In the genomic region with DNA sequence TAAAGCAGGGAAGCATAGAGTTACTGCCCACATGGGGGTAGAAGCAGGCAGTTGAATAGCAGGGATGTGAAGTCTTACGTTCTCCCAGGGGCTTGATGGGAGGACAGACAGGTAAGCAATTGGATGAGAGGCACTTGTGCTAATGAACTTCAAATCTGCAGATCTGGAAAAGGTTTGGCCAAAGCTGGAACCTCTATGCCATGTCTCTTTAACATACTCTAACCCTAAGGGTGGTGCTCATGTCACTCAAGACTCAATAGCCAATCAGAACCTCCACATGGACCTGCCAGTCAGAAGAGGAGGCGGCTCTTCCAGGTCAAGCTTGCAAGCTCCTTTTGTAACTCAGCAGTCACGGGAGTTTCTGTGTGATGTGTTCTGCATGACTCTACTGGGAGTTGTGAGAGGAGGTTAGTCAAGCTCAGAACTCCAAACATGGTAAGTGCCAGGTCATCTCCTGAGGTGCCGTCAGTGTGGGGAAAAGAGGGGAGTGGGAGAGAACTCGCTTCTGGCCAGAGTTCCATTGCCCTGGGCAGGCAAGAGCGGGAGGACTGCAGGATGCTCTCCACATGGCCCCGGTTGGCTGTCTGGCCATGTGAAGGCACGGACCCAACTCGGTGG, we compare ENCODE assay signal across 8 mouse cellular contexts. TPM values are rescaled to one million over a fixed set of nuclear protein-coding genes. Genes with fewer than 3 reads are reported as not detected.
DNase-seq lines count a peak whose midpoint lies in the region; ATAC-seq lines count a peak whose summit lies in the region.
"Not testable (repeated sequence)": the region's sequence is repeated elsewhere in the genome, so short reads cannot be mapped to it uniquely, and the experiment has no call there.

A gene (plus strand): TSS at position 348 of the 618 bp plus-strand sequence.

- not testable (repeated sequence) for ATAC-seq in forebrain, embryonic 14.5 days; heart, embryonic 14.5 days (ENCODE audit: insufficient number of reproducible peaks, insufficient read depth, low FRiP score, low read depth); kidney, embryonic 15.5 days (replicated peaks; ENCODE audit: low FRiP score)
- peak; percentile 46; the same call in 1 of the 2 replicates for ATAC-seq in megakaryocyte progenitor cell, adult 5-6 weeks (replicated peaks; ENCODE audit: poor library complexity)

- intact Hi-C loops in left cerebral cortex, postnatal 4 days (cut with DNase I) = not testable (repeated sequence)

- H3K9ac ChIP-seq in forebrain, embryonic 14.5 days (ENCODE audit: low read length); heart, embryonic 14.5 days (ENCODE audit: low read length); kidney, embryonic 15.5 days: not testable (repeated sequence)

- H3K27me3 ChIP-seq in forebrain, embryonic 14.5 days (replicated peaks; ENCODE audit: control insufficient read depth, insufficient read depth, low read length); heart, embryonic 14.5 days (ENCODE audit: control insufficient read depth, insufficient read depth, low read length); kidney, embryonic 15.5 days: not testable (repeated sequence)

- WGBS in forebrain, embryonic 14.5 days = 31% methylated on average over 9 of the region's 9 CpGs
- 18% methylated on average over 8 of the region's 9 CpGs for WGBS in heart, embryonic 14.5 days
- WGBS in kidney, embryonic 15.5 days = 26% methylated on average over 9 of the region's 9 CpGs

- H3K4me2 ChIP-seq in forebrain, embryonic 14.5 days (ENCODE audit: low read length) = peak within 1 kb of the TSS; percentile 20; the same call in 1 of the 2 replicates
- H3K4me2 ChIP-seq in heart, embryonic 14.5 days (ENCODE audit: low read length) = peak within 1 kb of the TSS; percentile 41
- H3K4me2 ChIP-seq in kidney, embryonic 15.5 days = peak within 1 kb of the TSS; percentile 44

- not testable (repeated sequence) for H3K27ac ChIP-seq in forebrain, embryonic 14.5 days (ENCODE audit: low read depth, low read length); heart, embryonic 14.5 days (replicated peaks in 1 of 2; ENCODE audit: control insufficient read depth in 1 of 2, insufficient read depth in 1 of 2, low read depth in 2 of 2, low read length in 2 of 2); kidney, embryonic 15.5 days

- H3K9me3 ChIP-seq in forebrain, embryonic 14.5 days (replicated peaks; ENCODE audit: control insufficient read depth, low read length); heart, embryonic 14.5 days (ENCODE audit: control insufficient read depth, low read length); kidney, embryonic 15.5 days (replicated peaks): not testable (repeated sequence)

- H3K4me1 ChIP-seq in forebrain, embryonic 14.5 days (ENCODE audit: control insufficient read depth, insufficient read depth, low read length); heart, embryonic 14.5 days (ENCODE audit: control insufficient read depth in 2 of 2, insufficient read depth in 2 of 2, low read length in 2 of 2); kidney, embryonic 15.5 days: not testable (repeated sequence)

- H3K36me3 ChIP-seq in forebrain, embryonic 14.5 days (ENCODE audit: control insufficient read depth, insufficient read depth, low read length); heart, embryonic 14.5 days (ENCODE audit: control insufficient read depth, insufficient read depth, low read length); kidney, embryonic 15.5 days: not testable (repeated sequence)

- peak; percentile 76 for DNase-seq in 3134 (ENCODE audit: extremely low read depth, insufficient read length, low spot score)
- peak; percentile 45 for DNase-seq in cerebellum, adult 11 months
- peak; percentile 5 for DNase-seq in forebrain, embryonic 14.5 days (ENCODE audit: low spot score)
- DNase-seq in left cerebral cortex, postnatal 4 days = peak; percentile 17
- peak; percentile 24 to 50 for DNase-seq in right cerebral cortex, postnatal 36 days (ENCODE audit: low spot score in 2 of 2)

- peak within 1 kb of the TSS; percentile 21 for H3K4me3 ChIP-seq in forebrain, embryonic 14.5 days (ENCODE audit: low read depth, low read length)
- peak within 1 kb of the TSS; percentile 33 to 51 for H3K4me3 ChIP-seq in heart, embryonic 14.5 days (ENCODE audit: control insufficient read depth in 1 of 2, insufficient read depth in 1 of 2, low read depth in 1 of 2, low read length in 2 of 2)
- peak within 1 kb of the TSS; percentile 41 for H3K4me3 ChIP-seq in kidney, embryonic 15.5 days (replicated peaks)

RNA-seq across cellular contexts. Expression of the gene that starts here (rescaled TPM):
- polyA plus RNA-seq in forebrain, embryonic 14.5 days (2014; fragmentation: Nextera tagmentation; extraction: Ambion mirVana) = 7.9 and 11.8 TPM in 2 replicates
- polyA plus RNA-seq in heart, embryonic 14.5 days (2014; fragmentation: Nextera tagmentation; extraction: Ambion mirVana) = 5.0 and 5.3 TPM in 2 replicates
- 8.2 and 10.2 TPM in 2 replicates for polyA plus RNA-seq in kidney, embryonic 15.5 days (2015; fragmentation: Nextera tagmentation; extraction: Ambion mirVana)
- 10 to 100 TPM; 20.8 to 23.1 TPM for total RNA-seq in left cerebral cortex, postnatal 4 days (2021)
- total RNA-seq in megakaryocyte progenitor cell, adult 5-6 weeks (2015) = 2.2 and 5.4 TPM in 2 replicates
- total RNA-seq in megakaryocyte progenitor cell, adult 5-6 weeks (2017) = 1.5 and 7.8 TPM in 2 replicates

Comparison
In these comparisons a context has a peak if more than half of its experiments do, and no peak if none do; other contexts are left out.
1. DNase-seq: peak in every context shown above with its lines; median percentile 76 in 3134; 45 in cerebellum, adult 11 months; 37 in right cerebral cortex, postnatal 36 days; 17 in left cerebral cortex, postnatal 4 days; 5 in forebrain, embryonic 14.5 days.